Mouse (Mus musculus): ENCODE measurements at regions not wholly inside any gene's neighbourhood (a gene's known extent, or its start where the extent isn't known, plus 50 kb on each side); places are given as distances from the start of the nearest gene placed in this dataset.

DNA sequence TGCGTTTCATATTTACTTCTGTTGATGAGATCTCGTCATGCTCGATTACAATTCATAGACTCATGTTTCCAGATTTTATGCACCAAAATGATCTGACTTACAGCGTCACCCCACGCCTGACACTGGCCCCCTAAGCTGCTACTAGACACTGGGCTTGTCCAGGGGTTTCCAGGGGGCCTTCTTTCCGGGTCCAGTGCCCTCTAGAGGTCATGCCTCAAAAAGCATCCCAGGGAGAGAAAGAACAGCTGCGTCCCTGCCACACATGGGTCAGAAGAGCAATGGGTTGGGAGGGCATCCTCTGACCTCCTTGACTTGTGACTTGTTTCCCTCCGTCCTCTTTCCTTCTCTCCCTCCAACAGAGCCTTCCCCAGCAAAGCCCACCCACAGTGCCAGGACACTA is 109.2 kb upstream of the Csf3r start:
- TF ChIP-seq CTCF (IDR thresholded peaks at IDR 0.05; ENCODE audit: low read depth): peak; percentile 20
- TF ChIP-seq EP300 (IDR thresholded peaks at IDR 0.05; ENCODE audit: low read depth): no peak
